Mouse (Mus musculus): Measurements from ENCODE around the gene Lrriq4. TPM values are rescaled to one million over a fixed set of nuclear protein-coding genes. Genes with fewer than 3 reads are reported as not detected.

Gene Lrriq4
- polyA plus RNA-seq (2015; fragmentation: Nextera tagmentation; extraction: Ambion mirVana): not detected in 2 replicates

DNA sequence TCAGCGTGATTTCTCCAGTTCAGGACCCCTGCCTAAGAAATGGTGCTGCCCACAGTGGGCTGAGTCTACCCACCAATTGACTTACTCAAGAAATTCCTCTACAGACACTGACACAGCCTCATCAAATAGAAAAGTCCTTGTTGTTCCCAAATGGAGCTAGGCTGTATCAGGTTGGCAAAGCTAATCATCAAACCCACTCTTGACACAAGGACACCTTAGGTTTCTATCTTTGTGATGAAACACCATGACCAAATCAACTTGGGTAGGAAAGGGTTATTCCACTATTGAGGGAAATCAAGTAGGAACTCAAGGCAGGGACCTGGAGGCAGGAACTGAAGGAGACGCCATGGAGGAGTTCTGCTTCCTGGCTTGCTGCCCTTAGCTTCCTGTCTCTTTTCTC lies at the start of gene Lrriq4:
Gene Lrriq4, plus strand, starts transcription at position 301 of the 400 bp plus-strand sequence.
- Histone ChIP-seq H3K4me2 (ENCODE audit: low read length) (no peak within 1 kb of the TSS), H3K9me3 (replicated peaks; ENCODE audit: control insufficient read depth, low read length, poor library complexity, severe bottlenecking) (no peaks in the 10 kb centered on the region), H3K4me1 (ENCODE audit: control insufficient read depth, insufficient read depth, low read length) (peaks cover 3% of the 10 kb centered on the region; the same call in 1 of the 2 replicates), H3K36me3 (ENCODE audit: control insufficient read depth, insufficient read depth, low read length) (no peaks in the 10 kb centered on the region), H3K27me3 (ENCODE audit: control insufficient read depth, insufficient read depth, low read depth, low read length) (peaks cover 4% of the 10 kb centered on the region), H3K4me3 (ENCODE audit: low read depth, low read length) (no peak within 1 kb of the TSS), H3K27ac (ENCODE audit: low read length) (no peak within 1 kb of the TSS), H3K9ac (ENCODE audit: low read depth, low read length) (no peak within 1 kb of the TSS)
- 82% methylated on average over 2 of the region's 2 CpGs for WGBS
- no peak for ATAC-seq

DNA sequence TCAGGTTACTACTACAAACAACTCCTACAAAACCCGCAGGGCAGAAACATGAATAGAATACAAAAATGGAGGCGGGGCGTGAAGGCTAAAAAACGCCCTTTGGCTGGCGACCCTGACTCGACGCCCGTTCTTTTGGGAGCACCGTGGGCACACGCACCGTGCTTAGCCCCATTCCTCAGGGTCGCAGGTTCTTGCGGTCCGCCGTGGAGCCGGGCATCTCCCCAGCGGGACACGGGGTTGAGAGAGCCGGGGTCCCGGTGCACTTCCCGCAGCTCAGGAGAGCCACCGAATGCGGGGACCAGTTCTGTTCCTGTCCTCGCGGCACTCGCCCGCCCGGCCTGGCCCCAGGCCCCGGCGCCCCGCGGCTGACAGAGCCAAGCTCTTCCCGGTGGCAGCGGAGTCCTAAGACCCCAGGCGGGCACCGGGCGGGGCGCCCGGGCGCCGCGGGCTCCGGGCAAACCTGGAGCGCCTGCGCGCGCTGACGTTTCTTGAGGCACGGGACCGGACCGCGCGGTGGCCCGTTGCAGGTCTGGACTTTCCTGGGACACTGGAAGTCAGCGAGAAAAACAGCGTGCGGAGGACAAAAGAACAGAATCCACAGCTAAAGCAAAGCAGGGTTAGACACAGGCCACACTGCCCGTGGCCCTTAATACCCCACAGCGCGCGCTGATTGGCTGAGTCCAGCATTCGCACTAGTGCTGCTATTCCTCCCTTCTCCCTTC lies 49.0 kb upstream of the Lrriq4 start:
- Histone ChIP-seq H3K9ac (ENCODE audit: low read depth, low read length) (peak overlapping the region; percentile 91), H3K27ac (ENCODE audit: low read length) (peak overlapping the region; percentile 80), H3K27me3 (ENCODE audit: control insufficient read depth, insufficient read depth, low read depth, low read length) (peaks cover 4% of the 10 kb centered on the region; the same call in 1 of the 2 replicates), H3K4me2 (ENCODE audit: low read length) (peak overlapping the region; percentile 58), H3K9me3 (replicated peaks; ENCODE audit: control insufficient read depth, low read length, poor library complexity, severe bottlenecking) (no peaks in the 10 kb centered on the region), H3K36me3 (ENCODE audit: control insufficient read depth, insufficient read depth, low read length) (no peaks in the 10 kb centered on the region), H3K4me1 (ENCODE audit: control insufficient read depth, insufficient read depth, low read length) (peaks cover 12% of the 10 kb centered on the region), H3K4me3 (ENCODE audit: low read depth, low read length) (peak overlapping the region; percentile 78)
- ATAC-seq: peak; percentile 75
- 0% methylated on average over 62 of the region's 62 CpGs for WGBS

DNA sequence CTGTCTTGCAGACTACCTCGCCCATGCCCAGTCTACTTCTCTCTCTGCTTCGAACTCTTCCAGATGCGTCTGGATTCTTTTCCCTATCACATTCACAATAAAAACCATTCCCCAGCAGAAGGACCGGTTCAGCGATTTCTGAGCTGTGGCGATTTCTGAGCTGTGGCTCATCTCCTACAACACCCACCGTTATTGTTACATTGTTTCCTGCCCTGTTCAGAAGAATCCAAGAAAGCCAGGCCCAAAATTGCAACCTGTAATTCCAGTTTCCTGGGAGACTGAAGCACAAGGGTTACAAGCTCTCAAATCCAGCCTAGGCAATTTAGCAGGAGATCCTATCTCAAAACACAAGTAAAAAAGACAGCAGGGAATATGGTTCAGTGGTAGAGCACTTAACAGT lies 47.0 kb upstream of the Lrriq4 start:
- Histone ChIP-seq H3K36me3 (ENCODE audit: control insufficient read depth, insufficient read depth, low read length) (no peaks in the 10 kb centered on the region), H3K9ac (ENCODE audit: low read depth, low read length) (no peak overlapping the region)
- ATAC-seq: no peak

DNA sequence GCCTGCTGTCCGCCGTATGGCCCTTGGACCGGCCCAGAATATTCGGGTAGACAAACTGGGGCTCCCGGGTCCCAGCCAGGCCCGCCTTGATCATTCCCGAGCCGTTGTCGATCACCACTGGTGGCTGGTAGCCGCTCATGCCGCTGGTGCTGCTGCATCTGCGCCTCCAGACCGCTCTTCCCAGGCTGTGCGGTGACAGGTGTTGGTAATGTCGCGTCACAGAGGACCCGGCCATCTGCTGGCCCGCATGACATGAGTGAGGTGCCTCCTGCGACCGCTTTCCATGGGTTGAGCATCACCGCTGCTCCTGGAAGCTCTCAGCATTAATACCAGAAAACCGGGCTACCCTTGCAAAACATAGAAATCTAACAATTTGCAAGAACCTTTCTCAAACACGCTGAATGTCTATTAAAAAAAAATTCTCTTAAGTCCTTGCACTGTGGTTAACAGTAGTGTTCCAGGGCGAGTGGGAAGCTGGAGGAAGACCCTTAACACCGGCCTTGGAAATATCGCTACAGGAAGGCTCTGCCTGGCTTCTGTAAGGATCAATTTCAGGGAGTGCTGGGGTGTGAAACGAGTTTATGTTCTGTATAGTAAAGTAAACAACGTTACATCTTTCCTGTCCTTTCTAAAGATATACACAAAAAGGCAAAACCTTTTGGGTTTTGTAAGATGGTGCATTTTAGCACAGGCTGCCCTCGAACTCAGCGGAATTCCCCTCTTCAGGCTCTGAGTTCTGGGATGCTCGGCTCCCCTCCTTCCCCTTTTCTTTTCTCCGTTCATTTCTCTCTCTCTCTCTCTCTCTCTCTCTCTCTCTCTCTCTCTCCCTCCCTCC lies 44.4 kb upstream of the Lrriq4 start, which contains the start of gene Actrt3:
Gene Actrt3, minus strand, starts transcription at position 229 of the 835 bp plus-strand sequence.
- H3K4me2 ChIP-seq (ENCODE audit: low read length): peak within 1 kb of the TSS; percentile 62
- H3K9me3 ChIP-seq (replicated peaks; ENCODE audit: control insufficient read depth, low read length, poor library complexity, severe bottlenecking): no peaks in the 10 kb centered on the region
- peak within 1 kb of the TSS; percentile 60 for H3K27ac ChIP-seq (ENCODE audit: low read length)
- ATAC-seq: no peak
- H3K4me1 ChIP-seq (ENCODE audit: control insufficient read depth, insufficient read depth, low read length): peaks cover 27% of the 10 kb centered on the region
- peak within 1 kb of the TSS; percentile 54 for H3K9ac ChIP-seq (ENCODE audit: low read depth, low read length)
- under 1% methylated on average over 32 of the region's 32 CpGs for whole genome bisulfite sequencing
- H3K4me3 ChIP-seq (ENCODE audit: low read depth, low read length): peak within 1 kb of the TSS; percentile 43
- no peaks in the 10 kb centered on the region; the same call in 1 of the 2 replicates for H3K36me3 ChIP-seq (ENCODE audit: control insufficient read depth, insufficient read depth, low read length)
- peaks cover 4% of the 10 kb centered on the region; the same call in 1 of the 2 replicates for H3K27me3 ChIP-seq (ENCODE audit: control insufficient read depth, insufficient read depth, low read depth, low read length)

More for the DNA sequence above, 47.0 kb upstream of the Lrriq4 start:
- Histone ChIP-seq H3K27ac (ENCODE audit: low read length) (no peak overlapping the region), H3K4me3 (ENCODE audit: low read depth, low read length) (no peak overlapping the region), H3K27me3 (ENCODE audit: control insufficient read depth, insufficient read depth, low read depth, low read length) (peaks cover 4% of the 10 kb centered on the region; the same call in 1 of the 2 replicates), H3K4me2 (ENCODE audit: low read length) (no peak overlapping the region), H3K9me3 (replicated peaks; ENCODE audit: control insufficient read depth, low read length, poor library complexity, severe bottlenecking) (no peaks in the 10 kb centered on the region), H3K4me1 (ENCODE audit: control insufficient read depth, insufficient read depth, low read length) (peaks cover 12% of the 10 kb centered on the region)
- 72% methylated on average over 7 of the region's 7 CpGs for WGBS

DNA sequence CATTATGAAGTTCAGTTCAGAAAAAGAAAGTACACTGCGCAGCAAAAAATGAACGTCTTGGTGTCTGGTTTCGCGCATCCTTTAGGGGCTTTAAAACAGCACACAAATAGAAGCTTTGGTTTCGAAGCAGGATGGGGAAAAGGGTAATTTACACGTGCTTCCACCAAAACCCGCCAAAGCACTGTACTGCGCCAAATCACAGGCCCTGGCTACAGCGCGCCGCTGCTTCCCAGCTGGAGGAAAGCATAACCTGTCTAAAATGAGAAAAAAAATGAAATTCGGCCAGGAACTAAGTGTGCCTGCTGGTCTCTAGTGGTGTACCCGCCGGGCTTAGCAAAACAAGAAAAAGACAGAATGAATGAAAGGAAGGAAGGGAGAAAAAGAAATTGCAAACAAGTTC lies 43.6 kb upstream of the Lrriq4 start:
- under 1% methylated on average over 14 of the region's 14 CpGs for whole genome bisulfite sequencing
- peaks cover 4% of the 10 kb centered on the region; the same call in 1 of the 2 replicates for H3K27me3 ChIP-seq (ENCODE audit: control insufficient read depth, insufficient read depth, low read depth, low read length)
- H3K27ac ChIP-seq (ENCODE audit: low read length): peak overlapping the region; percentile 60
- ATAC-seq: no peak
- H3K4me3 ChIP-seq (ENCODE audit: low read depth, low read length): peak overlapping the region; percentile 43
- peak overlapping the region; percentile 62 for H3K4me2 ChIP-seq (ENCODE audit: low read length)
- no peaks in the 10 kb centered on the region for H3K9me3 ChIP-seq (replicated peaks; ENCODE audit: control insufficient read depth, low read length, poor library complexity, severe bottlenecking)
- peak overlapping the region; percentile 23; the same call in 1 of the 2 replicates for H3K9ac ChIP-seq (ENCODE audit: low read depth, low read length)
- peaks cover 26% of the 10 kb centered on the region for H3K4me1 ChIP-seq (ENCODE audit: control insufficient read depth, insufficient read depth, low read length)
- no peaks in the 10 kb centered on the region; the same call in 1 of the 2 replicates for H3K36me3 ChIP-seq (ENCODE audit: control insufficient read depth, insufficient read depth, low read length)

DNA sequence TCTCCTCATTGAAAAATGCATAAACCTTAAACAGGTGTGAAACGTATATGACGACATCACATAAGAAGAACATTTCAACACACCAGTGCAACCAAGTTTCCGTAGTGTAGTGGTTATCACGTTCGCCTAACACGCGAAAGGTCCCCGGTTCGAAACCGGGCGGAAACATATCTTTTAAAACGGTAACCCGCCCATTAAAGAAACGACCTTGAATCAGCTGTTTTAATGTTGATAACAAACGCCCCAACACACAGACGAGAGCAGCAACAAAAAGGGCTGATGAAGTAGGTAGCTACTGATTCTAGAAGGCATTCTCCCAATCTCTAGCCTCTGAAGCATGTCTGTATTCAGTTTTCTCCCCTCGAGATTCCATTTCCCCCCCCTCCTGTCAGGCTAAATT lies 43.1 kb upstream of the Lrriq4 start:
- peak overlapping the region; percentile 61 for H3K27ac ChIP-seq (ENCODE audit: low read length)
- H3K4me1 ChIP-seq (ENCODE audit: control insufficient read depth, insufficient read depth, low read length): peaks cover 22% of the 10 kb centered on the region
- peak; percentile 30 for ATAC-seq
- no peak overlapping the region for H3K9ac ChIP-seq (ENCODE audit: low read depth, low read length)
- under 1% methylated on average over 17 of the region's 17 CpGs for WGBS
- H3K36me3 ChIP-seq (ENCODE audit: control insufficient read depth, insufficient read depth, low read length): no peaks in the 10 kb centered on the region; the same call in 1 of the 2 replicates
- peaks cover 4% of the 10 kb centered on the region; the same call in 1 of the 2 replicates for H3K27me3 ChIP-seq (ENCODE audit: control insufficient read depth, insufficient read depth, low read depth, low read length)
- H3K4me3 ChIP-seq (ENCODE audit: low read depth, low read length): peak overlapping the region; percentile 43
- no peaks in the 10 kb centered on the region for H3K9me3 ChIP-seq (replicated peaks; ENCODE audit: control insufficient read depth, low read length, poor library complexity, severe bottlenecking)
- H3K4me2 ChIP-seq (ENCODE audit: low read length): peak overlapping the region; percentile 62

DNA sequence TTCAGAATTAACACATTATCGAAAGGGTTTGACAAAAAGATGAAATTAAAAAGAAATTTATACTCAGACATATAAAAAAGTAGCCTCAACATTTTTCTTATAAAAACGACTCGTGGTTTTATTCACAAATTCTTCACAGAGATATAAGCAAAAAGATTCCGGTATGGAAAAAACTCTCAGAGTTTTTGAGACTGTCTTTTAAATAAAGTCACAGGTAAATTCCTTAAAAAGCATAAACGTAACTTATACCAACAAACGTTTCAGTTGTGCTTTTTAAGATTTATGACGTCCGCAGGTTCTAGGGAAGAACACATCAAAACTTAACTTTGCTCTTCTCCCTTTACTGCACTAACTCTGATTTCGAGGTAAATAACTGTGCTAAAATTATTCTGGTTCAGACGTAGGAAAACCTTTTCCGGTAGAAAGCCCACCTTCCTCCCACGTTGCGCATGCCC lies 42.7 kb upstream of the Lrriq4 start:
- H3K9me3 ChIP-seq (replicated peaks; ENCODE audit: control insufficient read depth, low read length, poor library complexity, severe bottlenecking): no peaks in the 10 kb centered on the region

DNA sequence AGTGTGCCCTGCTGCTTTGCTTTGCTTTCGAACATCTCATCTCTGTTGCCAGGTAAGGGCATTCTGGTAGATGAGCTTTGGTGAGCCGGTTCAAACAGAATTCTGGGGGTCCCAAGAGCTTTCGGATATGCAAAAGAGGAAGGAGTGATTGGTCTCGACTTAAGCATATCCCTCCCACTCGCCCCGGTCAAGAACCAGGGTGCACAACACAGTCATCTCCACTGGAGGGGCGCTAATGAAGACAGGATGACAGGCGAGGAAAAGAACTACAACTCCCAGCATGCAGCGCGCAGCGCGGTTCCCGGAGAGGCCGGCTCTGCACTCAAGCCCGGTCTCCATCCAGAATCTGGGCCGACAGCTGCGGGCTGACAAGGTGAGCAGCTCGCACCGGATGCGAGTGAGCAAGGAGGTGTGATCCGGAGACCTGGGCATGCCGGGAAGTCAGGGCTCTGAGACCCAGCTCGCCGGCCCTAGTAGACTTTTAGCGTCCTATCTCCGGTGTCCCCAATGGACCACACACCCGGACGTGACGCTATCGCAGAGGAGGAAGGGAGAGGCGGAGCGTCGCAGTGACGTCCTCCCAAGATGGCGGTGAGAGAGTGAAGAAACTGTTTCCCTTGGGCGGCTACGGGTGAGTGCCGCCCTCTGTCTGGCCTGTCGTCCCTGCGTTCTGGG lies 42.1 kb upstream of the Lrriq4 start, which contains the start of gene Mynn:
Gene Mynn, plus strand, starts transcription at position 1 of the 675 bp plus-strand sequence.
- ATAC-seq: peak; percentile 96
- 0% methylated on average over 40 of the region's 40 CpGs for WGBS
- H3K4me2 ChIP-seq (ENCODE audit: low read length): peak within 1 kb of the TSS; percentile 68

More for the DNA sequence above, 42.7 kb upstream of the Lrriq4 start:
- no peak for ATAC-seq
- WGBS: under 1% methylated on average over 13 of the region's 13 CpGs
- peak overlapping the region; percentile 98 for H3K27ac ChIP-seq (ENCODE audit: low read length)
- peak overlapping the region; percentile 62 for H3K4me2 ChIP-seq (ENCODE audit: low read length)
- H3K4me3 ChIP-seq (ENCODE audit: low read depth, low read length): peak overlapping the region; percentile 93
- peaks cover 22% of the 10 kb centered on the region for H3K4me1 ChIP-seq (ENCODE audit: control insufficient read depth, insufficient read depth, low read length)
- H3K36me3 ChIP-seq (ENCODE audit: control insufficient read depth, insufficient read depth, low read length): no peaks in the 10 kb centered on the region; the same call in 1 of the 2 replicates
- H3K27me3 ChIP-seq (ENCODE audit: control insufficient read depth, insufficient read depth, low read depth, low read length): peaks cover 4% of the 10 kb centered on the region; the same call in 1 of the 2 replicates
- peak overlapping the region; percentile 85; the same call in 1 of the 2 replicates for H3K9ac ChIP-seq (ENCODE audit: low read depth, low read length)

More for the DNA sequence above, 42.1 kb upstream of the Lrriq4 start, which contains the start of gene Mynn:
- H3K4me1 ChIP-seq (ENCODE audit: control insufficient read depth, insufficient read depth, low read length): peaks cover 22% of the 10 kb centered on the region
- H3K36me3 ChIP-seq (ENCODE audit: control insufficient read depth, insufficient read depth, low read length): peaks cover 3% of the 10 kb centered on the region
- peak within 1 kb of the TSS; percentile 85 for H3K9ac ChIP-seq (ENCODE audit: low read depth, low read length)
- peak within 1 kb of the TSS; percentile 98 for H3K27ac ChIP-seq (ENCODE audit: low read length)
- H3K9me3 ChIP-seq (replicated peaks; ENCODE audit: control insufficient read depth, low read length, poor library complexity, severe bottlenecking): no peaks in the 10 kb centered on the region
- H3K27me3 ChIP-seq (ENCODE audit: control insufficient read depth, insufficient read depth, low read depth, low read length): peaks cover 4% of the 10 kb centered on the region; the same call in 1 of the 2 replicates
- peak within 1 kb of the TSS; percentile 93 for H3K4me3 ChIP-seq (ENCODE audit: low read depth, low read length)
